Mouse (Mus musculus) large intestine, adult 2 months (tissue): ENCODE results near the gene Hoxa6. TPM values are rescaled to one million over a fixed set of nuclear protein-coding genes. Genes with fewer than 3 reads are reported as not detected.

Experiments
- DNase-seq: peaks from one replicate; pipeline ENCODE4 v3.0.0-alpha.2; 2012; ENCODE audit warnings: low read depth, low spot score
- WGBS: fragments of 180-500 bp; shearing (Covaris S2); methylation state at CpG from one replicate; pipeline ENCODE4 v1.1.7; 2018; 5-methylcytosine and 5-hydroxymethylcytosine counted together
- polyA plus RNA-seq: library from polyadenylated mRNA; depleted of rRNA; stranded (reverse); fragments of >200 nt; gene quantifications from 2 replicates; pipeline ENCODE4 v1.2.3, GENCODE M21; 2012

Hoxa6 gene
- polyA plus RNA-seq, 1 experiment, result 0.16 TPM

GRCm38 (mm10) chr6:52229558-52230416, 21.3 kb upstream of the Hoxa6 start:
- no peak for DNase-seq
- 4% methylated on average over 44 of the region's 44 CpGs for WGBS

- 2% methylated on average over 38 of the region's 38 CpGs for WGBS
- DNase-seq, result no peak
Measured at GRCm38 (mm10) chr6:52228475-52229465, 20.2 kb upstream of the Hoxa6 start.

GRCm38 (mm10) chr6:52227470-52228222, 19.1 kb upstream of the Hoxa6 start:
- WGBS, result 14% methylated on average over 11 of the region's 11 CpGs
- no peak for DNase-seq

- 7% methylated on average over 26 of the region's 26 CpGs for WGBS
- DNase-seq, result no peak
Measured at GRCm38 (mm10) chr6:52226569-52227257, 18.2 kb upstream of the Hoxa6 start.

- DNase-seq, result no peak
- WGBS, result 2% methylated on average over 69 of the region's 69 CpGs
Measured at GRCm38 (mm10) chr6:52225612-52226568, 17.4 kb upstream of the Hoxa6 start.

GRCm38 (mm10) chr6:52224895-52225611, 16.5 kb upstream of the Hoxa6 start:
- WGBS, result 7% methylated on average over 36 of the region's 36 CpGs
- DNase-seq, result no peak

- 13% methylated on average over 24 of the region's 24 CpGs for WGBS
- DNase-seq, result no peak
Measured at GRCm38 (mm10) chr6:52223939-52224760, 15.6 kb upstream of the Hoxa6 start.

- DNase-seq, result no peak
- 23% methylated on average over 13 of the region's 13 CpGs for WGBS
Measured at GRCm38 (mm10) chr6:52222729-52223128, 14.2 kb upstream of the Hoxa6 start.

- no peak for DNase-seq
- 6% methylated on average over 21 of the region's 21 CpGs for WGBS
Measured at GRCm38 (mm10) chr6:52221993-52222685, 13.6 kb upstream of the Hoxa6 start.

GRCm38 (mm10) chr6:52221337-52221992, 12.9 kb upstream of the Hoxa6 start, which contains the start of gene Hoxa7:
Gene Hoxa7, minus strand, starts transcription at chr6:52221854.
- peak; percentile 86 for DNase-seq
- WGBS, result 1% methylated on average over 46 of the region's 46 CpGs

GRCm38 (mm10) chr6:52220865-52221310, 12.4 kb upstream of the Hoxa6 start:
- no peak for DNase-seq
- 13% methylated on average over 12 of the region's 12 CpGs for WGBS

- 28% methylated on average over 32 of the region's 32 CpGs for WGBS
Measured at GRCm38 (mm10) chr6:52220003-52220864, 11.7 kb upstream of the Hoxa6 start.

GRCm38 (mm10) chr6:52219234-52219942, 10.9 kb upstream of the Hoxa6 start:
- DNase-seq, result no peak
- WGBS, result 42% methylated on average over 9 of the region's 9 CpGs

More at GRCm38 (mm10) chr6:52220003-52220864, 11.7 kb upstream of the Hoxa6 start:
- DNase-seq, result no peak
